Comparison of ENCODE assay signal across 16 mouse cellular contexts in genomic region chr17:29073313-29073712, GRCm38 (mm10). TPM values are rescaled to one million over a fixed set of nuclear protein-coding genes. Genes with fewer than 3 reads are reported as not detected.
DNase-seq lines count a peak whose midpoint lies in the region; ATAC-seq and TF ChIP-seq lines count a peak whose summit lies in the region.
"Had no signal": no experiment of that assay in that cellular context is flagged by ENCODE, and none has a peak within 500 bp of the region (broad histone marks: within the 10 kb centered on the region; RNA-seq: fewer than 3 reads in every experiment).

No protein-coding gene starts in this region.

- ATAC-seq in heart, embryonic 13.5 days (ENCODE audit: extremely low read depth, insufficient number of reproducible peaks, low FRiP score, low TSS enrichment) = no peak
- ATAC-seq in limb, embryonic 13.5 days (ENCODE audit: low FRiP score, low read depth) = no peak
- no peak for ATAC-seq in embryonic facial prominence, embryonic 15.5 days (ENCODE audit: insufficient number of reproducible peaks, low FRiP score, low TSS enrichment, low read depth)
- ATAC-seq: forebrain, embryonic 16.5 days; lung, postnatal 0 days had no signal

- H3K4me3 ChIP-seq in heart, embryonic 13.5 days = no peak overlapping the region
- H3K4me3 ChIP-seq in limb, embryonic 13.5 days = no peak overlapping the region
- no peak overlapping the region for H3K4me3 ChIP-seq in limb, embryonic 10.5 days
- H3K4me3 ChIP-seq in E14TG2a.4 (replicated peaks; ENCODE audit: low read length) = peak overlapping the region; percentile 64
- H3K4me3 ChIP-seq in embryonic facial prominence, embryonic 15.5 days (replicated peaks) = no peak overlapping the region
- H3K4me3 ChIP-seq: liver, embryonic 13.5 days had no signal

- peak overlapping the region; percentile 54 for H3K4me2 ChIP-seq in heart, embryonic 13.5 days
- no peak overlapping the region for H3K4me2 ChIP-seq in limb, embryonic 13.5 days (replicated peaks)
- H3K4me2 ChIP-seq in embryonic facial prominence, embryonic 15.5 days (replicated peaks) = no peak overlapping the region
- H3K4me2 ChIP-seq: liver, embryonic 13.5 days had no signal

- no peaks in the 10 kb centered on the region for H3K36me3 ChIP-seq in heart, embryonic 13.5 days
- H3K36me3 ChIP-seq in limb, embryonic 13.5 days = no peaks in the 10 kb centered on the region
- no peaks in the 10 kb centered on the region for H3K36me3 ChIP-seq in limb, embryonic 10.5 days
- peaks cover 35% of the 10 kb centered on the region for H3K36me3 ChIP-seq in E14TG2a.4 (ENCODE audit: insufficient read depth, low read length)
- no peaks in the 10 kb centered on the region for H3K36me3 ChIP-seq in embryonic facial prominence, embryonic 15.5 days
- H3K36me3 ChIP-seq: liver, embryonic 13.5 days had no signal

- no peaks in the 10 kb centered on the region for H3K9me3 ChIP-seq in heart, embryonic 13.5 days
- H3K9me3 ChIP-seq in limb, embryonic 13.5 days = no peaks in the 10 kb centered on the region
- H3K9me3 ChIP-seq in limb, embryonic 10.5 days (replicated peaks) = no peaks in the 10 kb centered on the region
- no peaks in the 10 kb centered on the region for H3K9me3 ChIP-seq in E14TG2a.4 (ENCODE audit: low read length)
- H3K9me3 ChIP-seq in embryonic facial prominence, embryonic 15.5 days (replicated peaks) = no peaks in the 10 kb centered on the region
- H3K9me3 ChIP-seq: liver, embryonic 13.5 days had no signal

- H3K27ac ChIP-seq in heart, embryonic 13.5 days (replicated peaks) = peak overlapping the region; percentile 75
- H3K27ac ChIP-seq in limb, embryonic 13.5 days = no peak overlapping the region
- H3K27ac ChIP-seq in limb, embryonic 10.5 days = no peak overlapping the region
- H3K27ac ChIP-seq in embryonic facial prominence, embryonic 15.5 days (replicated peaks) = 0 out of 2 replicates have a peak overlapping the region, but pooled peaks have one; percentile 19
- H3K27ac ChIP-seq: kidney, postnatal 0 days; liver, embryonic 13.5 days had no signal

- intact Hi-C loops in heart, postnatal 14 days (cut with DNase I) = no loop called here

- DNase-seq in heart, postnatal 14 days = no peak
- no peak for DNase-seq in limb, embryonic 10.5 days (ENCODE audit: low spot score)
- DNase-seq in thymus, postnatal 4 days = no peak
- DNase-seq in neural tube, embryonic 10.5 days (ENCODE audit: extremely low spot score, low spot score) = no peak
- DNase-seq: adrenal gland, postnatal 14 days; cerebellum, postnatal 10 days; embryo, embryonic 11 days; heart, postnatal 4 days; liver, embryonic 13.5 days had no signal

- 47% methylated on average over 5 of the region's 5 CpGs for WGBS in heart, embryonic 13.5 days
- 38% methylated on average over 5 of the region's 5 CpGs for WGBS in limb, embryonic 13.5 days
- WGBS in limb, embryonic 10.5 days = 54% methylated on average over 5 of the region's 5 CpGs
- 44% methylated on average over 5 of the region's 5 CpGs for WGBS in embryonic facial prominence, embryonic 15.5 days

- no peaks in the 10 kb centered on the region for H3K27me3 ChIP-seq in heart, embryonic 13.5 days (replicated peaks)
- no peaks in the 10 kb centered on the region for H3K27me3 ChIP-seq in limb, embryonic 13.5 days
- H3K27me3 ChIP-seq in limb, embryonic 10.5 days (ENCODE audit: low read depth, poor library complexity, severe bottlenecking) = peaks cover 11% of the 10 kb centered on the region
- H3K27me3 ChIP-seq in E14TG2a.4 (ENCODE audit: insufficient read depth, low read length) = no peaks in the 10 kb centered on the region
- H3K27me3 ChIP-seq in embryonic facial prominence, embryonic 15.5 days = no peaks in the 10 kb centered on the region

- no peak for TF ChIP-seq CTCF in E14TG2a.4 (conservative IDR thresholded peaks at IDR 0.05; ENCODE audit: low read length)

- peak overlapping the region; percentile 58 for H3K9ac ChIP-seq in heart, embryonic 13.5 days
- H3K9ac ChIP-seq in limb, embryonic 13.5 days = 0 out of 2 replicates have a peak overlapping the region, but pooled peaks have one; percentile 2
- no peak overlapping the region for H3K9ac ChIP-seq in embryonic facial prominence, embryonic 15.5 days
- H3K9ac ChIP-seq: liver, embryonic 13.5 days had no signal

- H3K4me1 ChIP-seq in heart, embryonic 13.5 days = peaks cover 57% of the 10 kb centered on the region
- peaks cover 24% of the 10 kb centered on the region for H3K4me1 ChIP-seq in limb, embryonic 13.5 days
- peaks cover 47% of the 10 kb centered on the region for H3K4me1 ChIP-seq in limb, embryonic 10.5 days
- peaks cover 93% of the 10 kb centered on the region for H3K4me1 ChIP-seq in E14TG2a.4 (replicated peaks; ENCODE audit: low read depth, low read length)
- peaks cover 25% of the 10 kb centered on the region for H3K4me1 ChIP-seq in embryonic facial prominence, embryonic 15.5 days

RNA-seq across cellular contexts. Expression of gene Cdkn1a, which starts 17.5 kb away (rescaled TPM):
- polyA plus RNA-seq in heart, embryonic 13.5 days (2015; fragmentation: Nextera tagmentation; extraction: Ambion mirVana) = 38.5 and 52.3 TPM in 2 replicates
- total RNA-seq in heart, postnatal 14 days (2021) = 100 to 1,000 TPM; 105 to 121 TPM
- 91.0 and 92.1 TPM in 2 replicates for polyA plus RNA-seq in limb, embryonic 13.5 days (2015; fragmentation: Nextera tagmentation; extraction: Ambion mirVana)
- polyA plus RNA-seq in limb, embryonic 10.5 days (2016; fragmentation: Nextera tagmentation; extraction: Ambion mirVana) = 22.2 and 28.8 TPM in 2 replicates
- polyA plus RNA-seq in embryonic facial prominence, embryonic 15.5 days (2015; fragmentation: Nextera tagmentation; extraction: Ambion mirVana) = 347 and 357 TPM in 2 replicates

RNA-seq across cellular contexts. Expression of gene Rab44, which starts 40.6 kb away (rescaled TPM):
- polyA plus RNA-seq in heart, embryonic 13.5 days (2015; fragmentation: Nextera tagmentation; extraction: Ambion mirVana) = 0.18 and 0.35 TPM in 2 replicates
- under 1 TPM; 0.73 to 0.76 TPM for total RNA-seq in heart, postnatal 14 days (2021)
- polyA plus RNA-seq in limb, embryonic 13.5 days (2015; fragmentation: Nextera tagmentation; extraction: Ambion mirVana) = 0.34 and 0.80 TPM in 2 replicates
- 0.11 and 0.26 TPM in 2 replicates for polyA plus RNA-seq in limb, embryonic 10.5 days (2016; fragmentation: Nextera tagmentation; extraction: Ambion mirVana)
- polyA plus RNA-seq in embryonic facial prominence, embryonic 15.5 days (2015; fragmentation: Nextera tagmentation; extraction: Ambion mirVana) = 3.4 and 4.5 TPM in 2 replicates
- polyA plus RNA-seq: forebrain, embryonic 16.5 days had no signal

RNA-seq across cellular contexts. Expression of gene Srsf3, which starts 40.9 kb away (rescaled TPM):
- 321 and 347 TPM in 2 replicates for polyA plus RNA-seq in heart, embryonic 13.5 days (2015; fragmentation: Nextera tagmentation; extraction: Ambion mirVana)
- total RNA-seq in heart, postnatal 14 days (2021) = 100 to 1,000 TPM in 1 of 2 experiments, 10 to 100 TPM in 1; 99.7 to 120 TPM
- 694 and 714 TPM in 2 replicates for polyA plus RNA-seq in limb, embryonic 13.5 days (2015; fragmentation: Nextera tagmentation; extraction: Ambion mirVana)
- 820 and 832 TPM in 2 replicates for polyA plus RNA-seq in limb, embryonic 10.5 days (2016; fragmentation: Nextera tagmentation; extraction: Ambion mirVana)
- 485 and 487 TPM in 2 replicates for polyA plus RNA-seq in embryonic facial prominence, embryonic 15.5 days (2015; fragmentation: Nextera tagmentation; extraction: Ambion mirVana)

Comparison
In these comparisons a context has a peak if more than half of its experiments do, and no peak if none do; other contexts are left out.
1. H3K27ac ChIP-seq: peak in heart, embryonic 13.5 days (single experiment) and embryonic facial prominence, embryonic 15.5 days (single experiment); none in limb, embryonic 13.5 days (single experiment) and limb, embryonic 10.5 days (single experiment).